Comparison of ENCODE assay signal across 13 mouse cellular contexts in the genomic region with DNA sequence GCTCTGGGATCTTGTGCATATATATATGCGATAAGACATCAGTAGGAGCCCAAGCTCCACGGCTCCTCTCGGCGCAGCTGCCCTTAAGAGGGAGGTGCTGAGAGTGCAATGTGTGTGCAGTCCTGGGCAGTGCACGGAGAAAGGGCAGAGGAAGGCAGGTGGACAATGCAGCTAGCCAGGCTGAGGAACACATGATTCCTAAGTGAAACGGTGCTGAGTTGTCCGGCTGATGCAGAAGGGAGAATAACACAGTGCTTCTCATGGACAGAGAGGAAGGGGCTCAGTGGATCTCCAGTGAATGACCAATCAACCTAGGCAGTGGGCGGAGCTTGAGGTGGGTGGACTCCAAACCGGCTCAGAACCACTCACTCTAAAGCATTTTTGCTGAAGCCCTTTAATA. TPM values are rescaled to one million over a fixed set of nuclear protein-coding genes. Genes with fewer than 3 reads are reported as not detected.
DNase-seq lines count a peak whose midpoint lies in the region; ATAC-seq and TF ChIP-seq lines count a peak whose summit lies in the region.
"Had no signal": no experiment of that assay in that cellular context is flagged by ENCODE, and none has a peak within 500 bp of the region (broad histone marks: within the 10 kb centered on the region; RNA-seq: fewer than 3 reads in every experiment).

No protein-coding gene starts in this region.

- H3K4me3 ChIP-seq in megakaryocyte, embryonic 14.5 days (replicated peaks) = peak overlapping the region; percentile 76
- peak overlapping the region; percentile 28 for H3K4me3 ChIP-seq in limb, embryonic 10.5 days
- peak overlapping the region; percentile 17 for H3K4me3 ChIP-seq in small intestine, adult 2 months (ENCODE audit: low read depth, low read length)
- H3K4me3 ChIP-seq: heart, embryonic 15.5 days had no signal

- no peak for TF ChIP-seq CTCF in small intestine, adult 2 months (IDR thresholded peaks at IDR 0.05; ENCODE audit: extremely low read depth, insufficient read length, insufficient replicate concordance, low read depth, low read length)

- H3K9me3 ChIP-seq in megakaryocyte, embryonic 14.5 days = no peaks in the 10 kb centered on the region
- H3K9me3 ChIP-seq in limb, embryonic 10.5 days (replicated peaks) = no peaks in the 10 kb centered on the region
- H3K9me3 ChIP-seq: heart, embryonic 15.5 days had no signal

- DNase-seq in adrenal gland, postnatal 10 days = peak; percentile 7
- DNase-seq in adrenal gland, adult 18-20 months (ENCODE audit: low spot score in 2 of 2) = no peak
- peak; percentile 50 for DNase-seq in limb, embryonic 10.5 days (ENCODE audit: low spot score)
- DNase-seq in adrenal gland, adult 2 months = no peak
- DNase-seq: cerebellum, adult 9-11 months; liver had no signal

- TF ChIP-seq POLR2A in small intestine, adult 2 months (IDR thresholded peaks at IDR 0.05; ENCODE audit: low read depth, low read length) = no peak

- 46% methylated on average over 9 of the region's 9 CpGs for whole genome bisulfite sequencing in limb, embryonic 10.5 days
- 27% methylated on average over 9 of the region's 9 CpGs for WGBS in small intestine, adult 2 months

- H3K27ac ChIP-seq in limb, embryonic 10.5 days = peak overlapping the region; percentile 81
- no peak overlapping the region for H3K27ac ChIP-seq in small intestine, adult 2 months (ENCODE audit: insufficient read depth, low read depth, low read length)
- H3K27ac ChIP-seq: heart, embryonic 15.5 days had no signal

- peaks cover 8% of the 10 kb centered on the region for H3K27me3 ChIP-seq in megakaryocyte, embryonic 14.5 days (replicated peaks)
- H3K27me3 ChIP-seq in limb, embryonic 10.5 days (ENCODE audit: low read depth, poor library complexity, severe bottlenecking) = peaks cover 11% of the 10 kb centered on the region; the same call in 1 of the 2 replicates
- no peaks in the 10 kb centered on the region for H3K27me3 ChIP-seq in small intestine, adult 2 months (ENCODE audit: control insufficient read depth, insufficient read depth, low read length)
- H3K27me3 ChIP-seq: heart, embryonic 15.5 days had no signal

- peaks cover 47% of the 10 kb centered on the region for H3K4me1 ChIP-seq in megakaryocyte, embryonic 14.5 days
- peaks cover 70% of the 10 kb centered on the region for H3K4me1 ChIP-seq in limb, embryonic 10.5 days
- H3K4me1 ChIP-seq in small intestine, adult 2 months (ENCODE audit: control insufficient read depth, insufficient read depth, insufficient read length, low read length) = peaks cover 3% of the 10 kb centered on the region; the same call in 1 of the 2 replicates
- H3K4me1 ChIP-seq: heart, embryonic 15.5 days had no signal

- peaks cover 53% of the 10 kb centered on the region for H3K36me3 ChIP-seq in megakaryocyte, embryonic 14.5 days (replicated peaks; ENCODE audit: low read length)
- peaks cover 56% of the 10 kb centered on the region for H3K36me3 ChIP-seq in limb, embryonic 10.5 days
- H3K36me3 ChIP-seq in small intestine, adult 2 months (ENCODE audit: control insufficient read depth, insufficient read depth, low read length) = no peaks in the 10 kb centered on the region

- ATAC-seq in megakaryocyte, adult 5-6 weeks (ENCODE audit: poor library complexity, severe bottlenecking) = no peak
- ATAC-seq in frontal cortex, adult (ENCODE audit: low TSS enrichment) = no peak
- ATAC-seq: hindbrain, embryonic 16.5 days; lung, postnatal 0 days had no signal

RNA-seq across cellular contexts. Expression of a gene that starts 26.5 kb away (rescaled TPM):
- total RNA-seq in adrenal gland, postnatal 10 days (2021) = 1 to 10 TPM; 2.3 to 2.7 TPM
- total RNA-seq in adrenal gland, adult 18-20 months (2021) = under 1 TPM; 0.73 to 0.93 TPM
- 0.35 and 0.88 TPM in 2 replicates for polyA plus RNA-seq in megakaryocyte, embryonic 14.5 days (2012; ENCODE audit: insufficient read depth, low replicate concordance)
- 1.1 and 1.8 TPM in 2 replicates for total RNA-seq in megakaryocyte, adult 5-6 weeks (2015)
- 1.7 and 1.8 TPM in 2 replicates for total RNA-seq in megakaryocyte, adult 5-6 weeks (2017)
- polyA plus RNA-seq in limb, embryonic 10.5 days (2016; fragmentation: Nextera tagmentation; extraction: Ambion mirVana) = 15.3 and 18.2 TPM in 2 replicates
- 0.09 and 0.20 TPM in 2 replicates for polyA plus RNA-seq in small intestine, adult 2 months (2012; rRNA removed)
- total RNA-seq in adrenal gland, adult 2 months (2021) = under 1 TPM; 0.72 to 0.76 TPM
- polyA plus RNA-seq in adrenal gland, adult 2 months (2012; rRNA removed) = 0.18 and 0.21 TPM in 2 replicates

Comparison
In these comparisons a context has a peak if more than half of its experiments do, and no peak if none do; other contexts are left out.
1. DNase-seq: peak in adrenal gland, postnatal 10 days (single experiment) and limb, embryonic 10.5 days (single experiment); none in adrenal gland, adult 18-20 months (0 of 2) and adrenal gland, adult 2 months (single experiment).
2. H3K4me3 ChIP-seq: peak in every context shown above with its lines; median percentile 76 in megakaryocyte, embryonic 14.5 days; 28 in limb, embryonic 10.5 days; 17 in small intestine, adult 2 months.